Mouse (Mus musculus) c-Kit-positive CD71-positive TER-119-positive erythroid progenitor cells, embryonic 14.5 days (primary cell): ENCODE measurements around the gene Itga7.

Source experiments
- DNase-seq: peaks from one replicate; pipeline ENCODE4 v3.0.0-alpha.2; 2013; ENCODE audit warnings: low spot score

Itga7 gene

DNA sequence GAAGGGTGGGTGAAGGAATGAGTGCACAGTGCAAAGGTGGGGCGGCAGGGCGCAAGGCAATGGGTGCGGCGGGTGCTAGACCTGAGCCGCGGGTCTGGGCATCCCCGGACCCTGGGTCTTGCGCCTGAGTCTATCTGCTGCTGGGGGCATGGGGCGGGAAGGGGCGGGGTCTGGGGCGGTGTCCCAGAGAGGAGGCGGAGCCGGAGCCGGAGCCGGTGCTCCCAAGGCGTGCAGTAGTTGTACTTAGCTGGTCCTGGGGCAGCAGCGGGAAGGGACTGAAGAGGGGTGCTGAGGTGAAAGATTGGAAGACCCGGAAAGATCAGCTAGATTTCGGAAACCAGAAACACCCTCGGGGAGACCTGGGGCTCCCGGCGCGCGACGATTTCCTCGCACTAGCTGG is at the start of gene Itga7:
Gene Itga7, plus strand, starts transcription at position 245 of the 400 bp plus-strand sequence.
- no peak for DNase-seq

DNA sequence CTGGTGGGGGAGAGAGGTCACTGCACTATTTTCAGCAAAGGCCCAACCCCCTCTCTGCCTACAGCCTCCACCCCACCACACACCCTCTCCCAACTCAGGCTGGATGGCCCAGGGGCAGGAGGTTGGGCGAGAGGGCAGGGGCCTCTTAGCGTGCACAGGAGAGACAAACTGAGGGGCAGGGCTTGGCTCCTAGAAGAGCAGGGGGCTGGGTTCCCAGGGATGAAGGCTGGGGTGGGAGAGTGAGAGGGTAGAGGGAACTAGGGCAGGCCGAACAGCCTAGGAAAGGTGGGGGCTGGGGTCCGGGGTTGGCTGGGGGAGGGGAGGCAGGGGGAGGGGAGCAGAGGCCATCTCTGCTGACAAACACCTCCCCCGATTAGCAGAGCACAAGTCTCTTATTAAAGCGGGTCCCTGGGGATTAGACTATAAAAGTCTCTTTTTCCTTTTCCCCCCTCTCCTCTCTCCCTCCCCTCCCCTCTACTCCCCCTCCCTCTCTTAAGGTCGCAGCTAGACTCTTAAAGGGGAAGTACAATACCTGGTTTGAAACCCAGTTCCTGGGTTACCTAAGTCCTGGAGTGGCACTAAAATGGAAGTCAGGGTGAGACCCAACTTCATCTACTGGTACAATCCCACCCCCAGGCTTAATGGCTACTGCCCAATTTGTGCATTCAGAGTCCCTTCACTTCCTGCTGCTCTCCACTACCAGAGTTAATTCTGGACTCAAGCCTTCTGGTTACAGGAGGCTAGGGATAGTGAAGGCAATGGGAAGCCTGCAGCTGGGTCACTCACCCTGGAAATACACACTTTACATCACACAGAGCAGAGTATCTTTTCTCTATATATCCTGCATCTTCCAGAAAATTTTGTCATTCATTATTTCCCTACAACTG is 44.4 kb upstream of the Itga7 start:
- no peak for DNase-seq

DNA sequence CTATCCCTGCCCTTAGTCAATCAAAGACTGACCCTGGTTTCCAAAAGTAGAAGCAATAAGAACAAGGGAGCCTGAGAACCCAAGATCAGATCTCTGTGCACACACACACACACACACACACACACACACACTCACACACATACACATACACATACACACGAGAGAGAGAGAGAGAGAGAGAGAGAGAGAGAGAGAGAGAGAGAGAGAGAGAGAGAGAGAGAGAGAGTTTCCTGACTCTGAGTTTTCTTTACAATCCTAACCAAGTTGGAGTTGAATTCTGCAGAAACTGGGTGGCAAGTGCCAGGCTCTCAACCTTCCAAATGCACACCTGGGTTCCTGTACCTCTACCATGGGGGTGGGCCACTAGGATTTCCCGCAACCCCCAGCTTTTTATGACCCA is 43.8 kb upstream of the Itga7 start:
- DNase-seq, result no peak

DNA sequence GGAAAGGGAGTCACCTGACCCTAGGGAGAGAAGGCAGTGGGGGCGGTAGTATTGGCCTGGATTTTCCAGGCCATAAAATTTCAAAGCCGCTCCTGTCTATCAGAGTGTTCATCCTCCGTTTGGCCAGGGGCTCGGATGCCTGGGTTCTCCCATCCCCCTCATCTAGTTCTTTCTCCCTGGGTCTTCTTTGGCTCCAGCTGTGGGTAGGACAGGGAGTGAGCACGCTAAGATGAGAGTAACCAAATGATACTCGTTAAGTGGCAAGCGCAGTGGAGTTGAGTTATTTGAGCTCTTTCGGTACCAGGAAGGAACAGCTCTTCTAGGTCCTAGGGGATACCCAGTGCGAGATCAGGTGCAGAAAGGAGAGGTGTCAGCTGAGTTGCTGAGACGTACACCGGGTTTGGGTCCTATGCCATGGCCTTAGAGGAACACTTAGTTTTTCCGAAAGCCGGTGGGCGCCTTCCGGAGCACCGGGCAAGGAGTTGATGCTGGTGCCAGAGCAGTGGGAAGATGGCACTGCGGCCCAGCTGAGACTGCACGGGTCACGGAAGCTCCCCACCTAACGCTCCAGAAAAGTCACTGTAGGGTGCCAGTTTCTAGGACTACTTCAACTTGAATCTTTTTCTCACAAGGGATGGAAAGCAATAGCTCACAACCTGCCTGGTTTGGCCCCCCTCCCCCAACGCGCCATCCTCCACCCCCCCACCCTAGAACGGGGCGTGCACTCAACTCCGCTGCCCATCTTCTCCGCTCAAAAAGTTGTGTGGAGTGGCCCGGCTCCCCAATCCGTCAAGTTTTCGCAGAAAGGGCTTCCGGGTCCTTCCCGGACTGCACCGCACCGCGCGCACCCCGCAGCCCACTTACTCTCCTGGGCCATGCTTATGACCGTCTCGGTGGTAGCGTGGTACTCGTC is 43.0 kb upstream of the Itga7 start:
- no peak for DNase-seq

DNA sequence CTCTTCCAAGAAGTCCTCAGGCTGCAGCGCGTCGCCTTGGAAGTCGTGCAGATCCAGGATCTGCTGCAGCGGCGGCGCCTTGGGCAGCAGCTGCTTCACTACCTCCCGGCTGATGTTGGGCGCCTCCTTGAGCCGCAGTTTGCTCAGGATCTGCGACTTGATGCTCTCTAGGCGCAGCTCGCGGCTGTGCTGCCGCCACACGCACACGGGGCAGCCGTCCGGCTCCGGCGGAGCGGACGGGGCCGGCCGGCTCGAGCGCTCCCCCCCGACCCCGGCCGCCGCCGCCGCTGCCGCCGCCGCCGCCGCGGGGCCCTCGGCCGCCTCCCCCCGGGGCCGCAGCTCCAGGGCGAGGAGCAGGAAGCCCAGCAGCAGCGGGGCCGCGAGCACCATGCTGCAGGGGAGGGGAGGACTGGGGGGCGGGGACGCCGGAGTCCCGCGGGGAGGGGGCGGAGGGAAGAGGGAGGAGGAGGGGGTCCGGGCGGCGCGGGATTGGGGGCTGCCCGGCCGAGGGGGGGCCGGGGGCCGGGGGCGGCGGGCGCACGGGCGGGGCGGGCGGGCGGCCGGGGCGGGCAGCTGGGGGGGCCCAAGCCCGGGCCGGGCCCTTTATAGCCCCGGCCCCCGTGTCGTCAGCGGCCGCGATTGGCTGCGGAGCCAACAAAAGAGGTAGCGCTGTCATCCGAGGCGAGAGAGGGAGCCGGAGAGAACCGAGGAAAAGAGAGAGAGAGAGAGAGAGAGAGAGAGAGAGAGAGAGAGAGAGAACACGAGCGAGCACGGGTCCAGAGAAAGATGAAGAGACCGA is 42.1 kb upstream of the Itga7 start, which contains the start of gene Gdf11:
Gene Gdf11, minus strand, starts transcription at position 423 of the 799 bp plus-strand sequence.
- DNase-seq, result no peak

DNA sequence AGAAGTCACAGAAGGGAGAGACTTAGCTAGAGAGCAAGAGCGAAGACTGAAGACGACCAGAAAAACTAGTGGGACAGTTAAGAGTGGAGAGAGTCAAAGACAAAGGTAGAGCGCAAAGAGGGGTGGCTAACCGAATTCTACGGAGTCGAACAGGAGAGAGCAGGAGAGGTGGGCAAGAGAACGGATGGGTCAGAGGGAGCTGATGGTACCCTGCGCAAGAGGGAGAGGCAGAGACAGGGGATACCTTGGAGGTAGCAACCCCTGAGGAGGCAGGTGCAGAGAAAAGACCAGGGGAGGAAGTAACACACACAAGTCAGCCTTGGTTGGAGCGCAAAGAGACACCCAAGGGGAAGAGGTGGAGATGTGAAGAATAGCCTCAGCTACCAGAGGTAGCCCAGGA is 41.4 kb upstream of the Itga7 start:
- no peak for DNase-seq

DNA sequence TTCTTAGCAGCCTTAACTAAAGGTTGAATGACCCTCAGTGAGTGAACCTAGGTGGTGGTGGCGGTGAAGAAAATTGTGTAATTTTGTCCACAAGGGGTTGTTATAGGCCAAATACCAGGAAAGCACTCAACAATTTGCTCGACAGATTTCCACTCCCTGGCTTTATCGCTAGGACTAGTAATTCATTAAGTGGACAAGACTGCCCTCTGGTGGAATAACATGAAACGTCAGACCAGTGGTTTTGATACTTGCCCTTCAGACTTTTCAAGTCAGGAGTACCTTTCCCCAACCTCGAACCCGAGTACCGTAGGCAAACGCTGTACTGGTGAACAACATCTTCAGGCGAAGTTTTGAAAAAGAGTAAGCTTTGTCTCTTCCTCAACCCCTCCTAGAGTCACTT is 38.2 kb upstream of the Itga7 start:
- peak; percentile 78 for DNase-seq

DNA sequence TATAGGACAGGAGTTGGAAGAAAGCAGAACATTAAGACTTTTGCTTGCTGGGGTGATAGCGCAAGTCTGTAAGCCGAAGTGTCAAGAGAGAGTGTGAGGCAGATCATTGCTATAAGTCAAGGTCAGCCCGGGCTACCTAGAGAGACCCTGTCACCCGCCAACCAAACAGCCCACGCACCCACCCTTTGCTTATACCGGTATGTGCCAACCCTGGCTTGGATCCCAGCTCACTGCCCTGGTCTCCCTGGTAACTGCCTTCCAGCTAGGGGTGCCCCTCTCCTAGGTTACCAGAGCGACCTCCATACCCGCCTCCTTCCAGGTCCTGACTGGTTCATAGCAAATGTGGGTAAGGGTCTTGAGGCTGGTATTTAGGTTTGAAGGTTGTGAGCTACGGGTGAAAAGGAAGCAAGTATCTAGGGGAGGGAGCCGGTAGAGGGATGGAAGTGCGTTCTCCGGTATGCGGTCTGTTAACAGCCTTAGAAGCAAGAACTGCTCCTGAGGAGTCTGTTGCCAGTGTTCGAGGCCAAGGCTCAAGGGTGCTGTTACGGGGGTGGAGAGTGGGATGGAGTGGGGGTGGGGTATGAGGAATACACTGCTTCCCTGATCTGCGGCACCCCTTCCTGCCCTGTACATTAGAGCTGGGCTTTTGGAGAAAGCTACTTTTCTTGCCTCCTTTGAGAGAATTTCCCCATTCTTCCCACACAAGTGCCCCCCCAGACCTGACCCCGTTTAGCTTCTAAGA is 37.5 kb upstream of the Itga7 start:
- no peak for DNase-seq

DNA sequence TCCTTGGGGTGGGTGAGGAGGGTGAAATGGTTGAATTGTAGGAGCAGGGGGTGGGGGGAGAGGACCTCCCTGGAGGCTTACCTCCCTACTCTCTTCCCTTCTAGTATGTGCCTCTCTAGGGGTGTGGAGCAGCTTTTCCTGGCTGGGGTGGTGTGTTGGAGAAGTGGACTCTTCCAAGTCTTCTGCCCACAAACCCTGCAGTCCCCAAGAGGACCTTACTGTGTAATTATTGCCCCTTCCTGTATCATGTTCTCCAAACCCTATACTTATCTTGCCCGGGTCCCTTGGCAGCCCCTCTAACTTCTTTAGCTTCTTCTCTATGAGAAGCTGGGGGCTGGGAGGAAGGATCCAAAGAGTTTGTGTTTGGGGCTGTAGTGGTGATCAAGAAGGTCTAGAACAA is 36.8 kb upstream of the Itga7 start:
- no peak for DNase-seq

DNA sequence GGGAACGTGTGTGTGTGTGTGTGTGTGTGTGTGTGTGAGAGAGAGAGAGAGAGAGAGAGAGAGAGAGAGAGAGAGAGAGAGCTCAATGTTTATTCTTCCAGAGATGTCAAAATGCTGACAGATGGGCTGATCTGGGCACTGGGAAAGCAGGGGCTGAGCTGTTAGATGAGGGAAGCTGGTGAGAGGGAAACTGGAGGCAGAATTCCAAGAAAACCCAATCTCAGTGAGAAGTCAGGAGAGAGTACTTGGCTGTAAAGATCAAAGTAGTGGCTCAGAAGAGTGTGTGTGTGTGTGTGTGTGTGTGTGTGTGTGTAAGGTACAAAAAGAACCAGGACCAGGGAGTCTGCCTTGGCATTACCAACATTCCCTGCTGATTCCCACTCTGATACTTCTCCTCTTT is 36.1 kb upstream of the Itga7 start:
- DNase-seq, result no peak

DNA sequence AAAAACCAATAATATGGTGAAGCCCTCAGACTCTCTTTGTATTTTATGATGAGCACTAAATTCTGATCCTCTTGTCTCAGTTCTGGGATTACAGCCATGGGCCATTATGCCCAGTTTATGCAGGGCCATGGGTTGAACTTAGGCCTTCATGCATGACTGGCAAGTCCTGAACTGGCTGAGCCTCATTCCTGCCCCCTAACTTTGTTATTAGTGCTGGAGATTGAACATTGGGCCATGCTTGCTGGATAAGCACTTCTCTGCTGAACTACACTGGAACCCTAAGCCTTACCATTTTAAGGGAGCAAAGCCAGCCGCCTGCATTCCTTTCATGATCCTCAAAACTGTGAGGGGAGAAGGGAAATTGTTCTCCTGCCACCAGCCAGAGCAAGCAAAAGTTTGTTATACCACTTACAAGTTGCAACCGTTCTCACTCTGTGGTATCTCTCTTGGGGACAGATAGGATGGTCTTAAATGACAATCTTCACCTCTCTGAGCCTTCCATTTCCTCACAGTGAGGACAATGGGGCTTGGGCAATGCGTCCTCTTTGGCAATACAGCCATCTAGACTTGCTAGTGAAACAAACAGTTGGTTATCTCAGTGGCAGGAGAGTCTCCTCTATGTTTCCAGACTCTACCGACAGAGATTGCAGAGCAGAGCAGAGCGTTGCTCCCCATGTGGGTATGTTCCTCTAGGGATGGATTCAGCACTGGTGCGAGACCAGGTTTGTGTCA is 33.7 kb upstream of the Itga7 start:
- DNase-seq, result no peak

DNA sequence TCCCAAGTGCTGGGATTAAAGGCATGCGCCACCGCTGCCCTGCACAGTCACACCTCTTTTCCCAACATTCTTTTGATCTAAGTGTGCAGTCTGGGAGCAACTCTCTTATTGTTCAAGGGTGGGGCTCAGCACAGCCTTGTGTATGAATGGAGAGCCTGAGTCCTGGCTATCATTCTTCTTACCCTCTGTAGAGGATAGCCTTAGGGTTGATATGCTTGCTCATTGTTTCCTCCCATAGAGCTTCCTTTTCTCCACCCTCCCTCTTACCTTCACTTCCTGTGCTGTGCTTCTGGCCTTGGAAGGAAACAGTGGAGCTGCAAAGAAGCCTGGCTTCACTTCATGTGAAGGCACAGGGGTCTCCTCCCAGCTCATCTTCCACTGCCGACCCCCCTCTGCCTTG is 32.9 kb upstream of the Itga7 start, which contains the start of gene Cd63:
Gene Cd63, plus strand, starts transcription at position 292 of the 400 bp plus-strand sequence.
- no peak for DNase-seq

DNA sequence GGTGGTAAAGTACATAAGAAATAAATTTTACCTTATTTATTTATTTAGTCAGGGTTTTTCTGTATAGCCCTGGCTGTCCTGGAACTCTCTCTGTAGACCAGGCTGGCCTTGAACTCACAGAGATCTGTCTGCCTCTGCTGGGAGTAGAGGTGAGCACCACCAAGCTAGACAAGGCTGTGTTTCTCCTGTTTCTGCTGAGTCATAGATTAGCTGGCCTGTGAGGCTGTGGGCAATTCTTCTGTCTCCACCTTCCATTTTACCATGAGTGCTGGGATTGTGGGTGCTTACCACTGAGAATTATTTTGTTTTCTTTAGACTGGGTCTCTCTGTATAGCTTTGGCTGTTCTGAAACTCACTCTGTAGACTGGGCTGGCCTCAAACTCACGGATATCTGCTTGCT is 32.2 kb upstream of the Itga7 start:
- no peak for DNase-seq

DNA sequence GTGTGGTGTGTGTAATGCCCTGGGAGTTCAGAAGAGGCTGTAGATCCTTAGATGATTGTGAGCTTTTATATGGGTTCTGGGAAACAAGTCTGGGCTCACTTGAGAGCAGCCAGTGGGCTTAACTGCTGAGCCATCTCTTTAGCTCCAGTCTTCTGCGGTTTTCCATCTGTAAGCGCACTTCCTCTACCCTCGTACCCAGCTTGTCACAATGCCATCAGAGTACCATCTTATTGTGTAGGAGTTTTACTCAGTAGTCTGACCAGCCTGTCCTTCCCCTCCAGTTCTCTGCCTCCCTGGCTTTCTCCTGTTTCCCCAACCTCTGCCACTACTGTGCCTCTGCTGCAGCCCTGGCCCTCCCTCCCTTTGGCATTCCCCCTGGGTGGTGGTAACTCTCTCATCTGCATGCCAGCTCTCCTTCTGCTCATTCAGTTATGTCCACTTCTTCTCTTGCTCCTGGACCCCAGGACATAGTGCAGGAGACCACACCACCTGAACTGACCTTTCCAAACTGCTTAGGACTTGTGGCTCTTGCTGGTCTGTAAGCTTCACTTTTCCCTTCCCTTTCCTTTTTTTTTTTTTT is 31.1 kb upstream of the Itga7 start:
- DNase-seq, result no peak

DNA sequence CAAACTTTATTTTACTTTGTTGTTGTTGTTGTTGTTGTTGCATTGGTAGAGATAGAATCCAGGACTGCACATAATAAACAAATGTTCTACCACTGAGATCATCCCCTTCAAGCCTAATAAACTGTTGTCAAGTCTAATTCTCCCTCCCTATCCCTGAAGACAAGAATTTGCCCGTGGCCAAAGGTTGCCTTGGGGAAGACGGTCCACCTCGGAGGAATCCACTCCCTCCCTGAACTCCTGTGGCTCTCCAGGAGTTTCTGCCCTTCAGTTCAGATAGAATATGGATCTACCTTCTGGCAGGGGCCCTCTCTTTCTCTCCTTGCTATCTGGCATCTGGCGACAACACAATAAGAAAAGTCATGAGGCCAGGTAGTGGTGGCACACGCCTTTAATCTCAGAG is 28.8 kb upstream of the Itga7 start:
- DNase-seq, result no peak

DNA sequence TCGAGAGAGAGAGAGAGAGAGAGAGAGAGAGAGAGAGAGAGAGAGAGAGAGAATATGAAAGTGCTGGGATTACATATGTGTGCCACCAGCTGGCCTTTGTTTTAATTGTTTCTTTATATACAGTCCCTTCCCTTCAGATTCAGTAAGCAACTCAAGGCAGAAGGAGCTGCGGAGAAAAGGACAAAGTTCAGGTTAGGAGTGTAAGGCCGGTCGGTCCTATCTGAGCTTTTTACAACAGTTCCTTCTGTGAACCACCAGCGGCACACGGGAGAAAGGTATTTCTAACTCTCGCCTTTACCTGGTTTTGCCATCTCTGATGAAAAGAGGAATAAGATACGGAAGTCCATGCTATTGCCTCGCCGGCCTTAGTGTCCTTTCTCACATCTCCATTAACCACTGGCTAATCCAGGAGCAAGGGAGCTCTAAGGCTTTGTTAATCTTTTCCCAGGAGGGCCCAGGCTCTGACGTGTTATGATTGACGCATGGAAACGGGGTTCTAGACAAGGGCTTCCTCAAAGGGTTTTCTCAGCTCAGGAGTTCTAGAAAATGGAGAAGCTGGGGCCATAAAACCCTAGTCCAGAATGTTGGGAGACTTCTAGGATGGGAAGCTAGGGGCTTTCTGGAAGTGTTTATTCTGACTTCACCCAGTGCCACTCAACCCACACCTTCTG is 24.7 kb upstream of the Itga7 start:
- DNase-seq, result no peak

DNA sequence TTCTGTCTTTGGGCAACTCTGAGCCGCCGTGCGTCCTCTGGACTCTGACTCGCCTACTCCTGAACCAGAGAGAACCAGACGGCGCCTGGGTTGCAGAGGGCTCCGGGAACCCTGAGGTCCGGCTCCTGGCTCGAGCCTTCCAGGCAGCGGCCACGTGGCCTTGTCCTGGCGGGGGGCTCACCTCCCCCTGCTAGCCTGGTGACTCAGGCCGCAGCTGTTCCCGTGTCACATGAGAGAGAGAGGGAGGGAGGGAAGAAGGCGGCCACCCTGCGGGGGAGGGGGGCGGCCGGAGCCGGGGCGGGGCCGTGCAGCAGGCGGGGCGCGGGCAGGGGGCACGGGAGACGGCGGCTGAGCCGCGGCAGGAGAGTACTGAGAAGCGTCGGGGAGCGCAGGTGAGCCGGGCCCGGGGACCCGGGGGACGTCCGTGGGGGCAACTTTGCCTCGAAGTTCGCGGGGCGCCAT is 24.0 kb upstream of the Itga7 start:
- DNase-seq, result no peak

DNA sequence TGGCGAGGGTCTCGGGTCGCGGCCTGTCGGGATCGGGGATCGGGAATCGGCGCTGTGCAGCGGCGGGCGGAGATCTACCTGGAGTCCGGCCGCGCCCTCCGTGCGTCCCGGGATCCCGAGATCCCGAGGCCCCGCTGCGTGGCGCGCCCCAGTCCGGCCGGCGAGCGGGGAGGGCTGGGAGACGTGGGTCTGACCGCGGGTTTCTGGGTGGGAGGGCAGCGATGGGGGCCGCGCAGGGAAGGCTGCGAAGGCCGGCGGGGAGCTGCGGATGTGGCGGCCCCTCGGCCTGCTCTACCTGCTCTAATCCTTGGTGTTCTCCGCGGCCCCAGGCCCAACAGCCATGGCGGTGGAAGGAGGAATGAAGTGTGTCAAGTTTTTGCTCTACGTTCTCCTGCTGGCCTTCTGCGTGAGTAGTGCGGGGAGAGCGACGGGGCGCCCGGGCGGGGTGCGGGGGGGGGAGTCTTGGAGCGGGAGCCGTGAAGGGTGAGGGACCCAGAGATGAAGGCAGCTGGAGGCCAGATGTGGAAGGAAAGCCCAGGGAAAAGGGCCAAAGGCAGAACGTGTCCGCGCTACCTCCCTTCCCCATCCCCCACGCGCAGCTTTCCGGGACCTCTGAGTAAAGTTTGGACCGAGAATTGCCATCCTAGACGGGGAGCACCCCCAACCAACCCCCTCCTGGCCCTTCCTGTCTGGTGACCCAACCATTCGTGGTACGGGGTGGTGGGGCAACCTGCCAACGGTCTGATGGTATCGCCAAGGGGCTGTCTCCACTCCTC is 23.4 kb upstream of the Itga7 start:
- DNase-seq, result no peak

DNA sequence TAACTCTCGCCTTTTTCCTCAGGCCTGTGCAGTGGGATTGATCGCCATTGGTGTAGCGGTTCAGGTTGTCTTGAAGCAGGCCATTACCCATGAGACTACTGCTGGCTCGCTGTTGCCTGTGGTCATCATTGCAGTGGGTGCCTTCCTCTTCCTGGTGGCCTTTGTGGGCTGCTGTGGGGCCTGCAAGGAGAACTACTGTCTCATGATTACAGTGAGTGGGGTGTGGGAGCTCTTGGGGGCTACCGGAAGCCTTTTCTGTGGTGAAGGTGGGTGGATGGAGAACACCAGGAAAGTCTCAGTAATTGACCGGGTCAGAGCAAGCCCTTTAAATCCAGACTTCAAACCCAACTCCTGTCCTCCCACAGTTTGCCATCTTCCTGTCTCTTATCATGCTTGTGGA is 22.2 kb upstream of the Itga7 start:
- no peak for DNase-seq
